Mouse (Mus musculus) intestine, embryonic 14.5 days (tissue): ENCODE data around the gene Dlst. TPM values are rescaled to one million over a fixed set of nuclear protein-coding genes. Genes with fewer than 3 reads are reported as not detected.

Source experiments
- ATAC-seq: fragments of 200-750 bp; cut with Nextera tagmentation; replicated peaks from 2 replicates; pipeline ENCODE4 v1.8.0; 2017; ENCODE audit warnings: low read depth, moderate number of reproducible peaks, moderate TSS enrichment, moderate library complexity; ENCODE audit not compliant: low FRiP score, low TSS enrichment
- DNase-seq: peaks from one replicate; pipeline ENCODE4 v3.0.0-alpha.2; 2018; ENCODE audit warnings: low spot score
- H3K27ac ChIP-seq: fragments of 300-500 bp; sonication (generic); 2 replicates; pipeline ENCODE4 v1.5.1; 2014; ENCODE audit warnings: low read depth, mild to moderate bottlenecking, control low read depth
- H3K27me3 ChIP-seq: fragments of 300-500 bp; sonication (generic); replicated peaks from 2 replicates; pipeline ENCODE4 v1.6.1; 2014; ENCODE audit warnings: low read length, control low read depth; ENCODE audit not compliant: control insufficient read depth, insufficient read depth
- H3K36me3 ChIP-seq: fragments of 300-500 bp; sonication (generic); 2 replicates; pipeline ENCODE4 v1.6.1; 2014; ENCODE audit warnings: low read length, control low read depth; ENCODE audit not compliant: control insufficient read depth, insufficient read depth
- H3K4me1 ChIP-seq: fragments of 300-500 bp; sonication (generic); replicated peaks from 2 replicates; pipeline ENCODE4 v1.6.1; 2014; ENCODE audit warnings: low read length, control low read depth, mixed read lengths; ENCODE audit not compliant: control insufficient read depth, insufficient read depth
- H3K4me2 ChIP-seq: fragments of 300-500 bp; sonication (generic); 2 replicates; pipeline ENCODE4 v1.6.1; 2014; ENCODE audit warnings: low read length
- H3K4me3 ChIP-seq: fragments of 300-500 bp; sonication (generic); 2 replicates; pipeline ENCODE4 v1.5.1; 2014; ENCODE audit warnings: low read depth, low read length, control low read depth, mixed read lengths
- H3K9ac ChIP-seq: fragments of 300-500 bp; sonication (generic); 2 replicates; pipeline ENCODE4 v1.6.1; 2014; ENCODE audit warnings: mild to moderate bottlenecking, low read length
- H3K9me3 ChIP-seq: fragments of 300-500 bp; sonication (generic); 2 replicates; pipeline ENCODE4 v1.6.1; 2016; ENCODE audit warnings: low read length, control low read depth; ENCODE audit not compliant: control insufficient read depth
- WGBS: fragments of 180-500 bp; shearing (Covaris S2); extraction: QIAGEN DNeasy Blood & Tissue Kit; methylation state at CpG from one replicate; pipeline ENCODE4 v1.1.7; 2014; 5-methylcytosine and 5-hydroxymethylcytosine counted together
- polyA plus RNA-seq: library from polyadenylated mRNA; unstranded; fragments of >200 nt; fragmentation: Nextera tagmentation; extraction: Ambion mirVana; gene quantifications from 2 replicates; pipeline ENCODE4 v1.2.1, GENCODE M21; 2014

The Dlst gene
- polyA plus RNA-seq, 1 experiment from 2014 or later = 110 TPM

DNA sequence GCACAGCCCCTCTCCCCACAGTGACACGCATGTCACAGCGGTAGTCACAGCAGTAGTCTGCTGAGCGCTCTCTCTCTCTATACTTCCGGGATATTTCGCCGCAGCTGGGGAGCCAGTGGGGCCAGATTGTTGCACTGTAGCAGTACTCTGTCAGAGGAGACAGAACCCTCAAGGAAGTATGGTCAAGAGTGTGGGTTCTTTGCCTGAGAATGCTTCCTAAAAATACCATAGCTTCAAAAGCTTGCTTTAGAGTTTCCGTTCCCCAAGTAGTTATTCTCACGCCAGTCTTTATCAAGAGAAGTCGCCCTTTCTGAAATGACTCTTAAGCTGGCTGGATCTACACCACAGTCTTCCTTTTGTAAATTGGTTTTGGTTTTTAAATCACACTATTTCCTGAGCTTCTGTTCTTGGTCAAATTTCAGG, 12.5 kb downstream of the Dlst start:
- 98% methylated on average over 9 of the region's 9 CpGs for WGBS
- ATAC-seq (no peak), DNase-seq (no peak)
- Histone ChIP-seq H3K4me3 (no peak overlapping the region), H3K27me3 (no peaks in the 10 kb centered on the region), H3K27ac (no peak overlapping the region), H3K4me2 (no peak overlapping the region), H3K9ac (no peak overlapping the region), H3K36me3 (peaks cover 99% of the 10 kb centered on the region), H3K4me1 (no peaks in the 10 kb centered on the region), H3K9me3 (no peaks in the 10 kb centered on the region)

GRCm38 (mm10) chr12:85123645-85124044, 13.0 kb downstream of the Dlst start:
- WGBS = 94% methylated on average over 11 of the region's 11 CpGs
- DNase-seq (no peak), ATAC-seq (no peak)
- Histone ChIP-seq H3K4me2 (no peak overlapping the region), H3K27me3 (no peaks in the 10 kb centered on the region), H3K36me3 (peaks cover 99% of the 10 kb centered on the region), H3K27ac (no peak overlapping the region), H3K9me3 (no peaks in the 10 kb centered on the region), H3K9ac (no peak overlapping the region), H3K4me3 (no peak overlapping the region), H3K4me1 (no peaks in the 10 kb centered on the region)

DNA sequence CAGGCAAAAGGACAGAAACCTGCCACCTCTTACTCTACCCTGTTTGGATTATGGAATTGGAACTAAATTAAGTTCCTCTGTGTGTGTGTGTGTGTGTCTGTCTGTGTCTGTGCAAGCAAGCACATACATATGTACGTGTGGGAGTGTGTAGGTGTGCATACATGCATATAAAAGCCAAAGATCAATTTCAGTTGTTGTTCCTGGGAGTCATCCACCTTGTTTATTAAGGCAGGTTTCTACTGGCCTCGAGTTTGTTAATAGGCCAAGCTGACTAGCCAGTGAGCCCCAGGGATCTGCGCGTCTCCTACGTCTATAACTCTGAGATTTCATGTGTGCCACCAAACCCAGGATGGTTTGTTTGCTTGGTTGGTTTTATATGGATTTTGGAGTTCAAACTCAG, 14.1 kb downstream of the Dlst start:
- ATAC-seq (no peak), DNase-seq (no peak)
- Histone ChIP-seq H3K27ac (no peak overlapping the region), H3K4me3 (no peak overlapping the region), H3K9me3 (no peaks in the 10 kb centered on the region), H3K4me1 (no peaks in the 10 kb centered on the region), H3K27me3 (no peaks in the 10 kb centered on the region), H3K9ac (no peak overlapping the region), H3K36me3 (peaks cover 97% of the 10 kb centered on the region), H3K4me2 (no peak overlapping the region)
- 97% methylated on average over 5 of the region's 5 CpGs for WGBS

- 88% methylated on average over 8 of the region's 8 CpGs for WGBS
- H3K9me3 ChIP-seq = no peaks in the 10 kb centered on the region
- H3K36me3 ChIP-seq = peaks cover 94% of the 10 kb centered on the region
- no peaks in the 10 kb centered on the region for H3K27me3 ChIP-seq
- H3K9ac ChIP-seq = no peak overlapping the region
- no peaks in the 10 kb centered on the region for H3K4me1 ChIP-seq
- no peak overlapping the region for H3K27ac ChIP-seq
- H3K4me2 ChIP-seq = no peak overlapping the region
- no peak overlapping the region for H3K4me3 ChIP-seq
- no peak for ATAC-seq
- DNase-seq = no peak
Observed at GRCm38 (mm10) chr12:85126986-85127603, 16.5 kb downstream of the Dlst start.

GRCm38 (mm10) chr12:85129426-85129978, 18.9 kb downstream of the Dlst start:
- Histone ChIP-seq H3K9ac (no peak overlapping the region), H3K9me3 (no peaks in the 10 kb centered on the region), H3K4me3 (no peak overlapping the region), H3K4me1 (no peaks in the 10 kb centered on the region), H3K27ac (no peak overlapping the region), H3K4me2 (no peak overlapping the region), H3K27me3 (no peaks in the 10 kb centered on the region), H3K36me3 (peaks cover 94% of the 10 kb centered on the region)
- DNase-seq = no peak
- 93% methylated on average over 9 of the region's 9 CpGs for WGBS
- ATAC-seq = no peak

DNA sequence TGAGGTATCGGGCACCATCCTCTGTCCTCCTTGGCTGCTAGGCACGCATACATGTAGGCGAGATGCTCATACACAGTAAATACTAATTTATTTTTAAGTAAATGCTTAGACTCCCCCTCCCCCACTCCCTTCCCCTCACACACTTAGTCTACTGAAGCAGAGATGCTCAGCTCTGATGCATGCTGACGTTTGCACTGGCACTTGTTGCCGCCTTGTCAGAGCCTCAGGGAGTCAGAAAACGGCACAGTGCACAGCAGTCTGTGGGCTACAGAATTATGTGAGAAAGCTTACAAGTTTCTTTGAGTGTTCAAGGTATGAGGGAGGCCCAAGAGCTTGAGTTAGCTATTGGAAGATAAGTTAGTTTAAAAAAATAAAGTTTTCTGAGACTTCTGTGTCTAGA, 20.7 kb downstream of the Dlst start:
- H3K27ac ChIP-seq = no peak overlapping the region
- DNase-seq = no peak
- H3K4me1 ChIP-seq = no peaks in the 10 kb centered on the region
- H3K36me3 ChIP-seq = peaks cover 91% of the 10 kb centered on the region
- 91% methylated on average over 6 of the region's 6 CpGs for WGBS
- ATAC-seq = no peak
- no peak overlapping the region for H3K9ac ChIP-seq
- H3K4me3 ChIP-seq = no peak overlapping the region
- H3K9me3 ChIP-seq = no peaks in the 10 kb centered on the region
- no peaks in the 10 kb centered on the region for H3K27me3 ChIP-seq
- no peak overlapping the region for H3K4me2 ChIP-seq

DNA sequence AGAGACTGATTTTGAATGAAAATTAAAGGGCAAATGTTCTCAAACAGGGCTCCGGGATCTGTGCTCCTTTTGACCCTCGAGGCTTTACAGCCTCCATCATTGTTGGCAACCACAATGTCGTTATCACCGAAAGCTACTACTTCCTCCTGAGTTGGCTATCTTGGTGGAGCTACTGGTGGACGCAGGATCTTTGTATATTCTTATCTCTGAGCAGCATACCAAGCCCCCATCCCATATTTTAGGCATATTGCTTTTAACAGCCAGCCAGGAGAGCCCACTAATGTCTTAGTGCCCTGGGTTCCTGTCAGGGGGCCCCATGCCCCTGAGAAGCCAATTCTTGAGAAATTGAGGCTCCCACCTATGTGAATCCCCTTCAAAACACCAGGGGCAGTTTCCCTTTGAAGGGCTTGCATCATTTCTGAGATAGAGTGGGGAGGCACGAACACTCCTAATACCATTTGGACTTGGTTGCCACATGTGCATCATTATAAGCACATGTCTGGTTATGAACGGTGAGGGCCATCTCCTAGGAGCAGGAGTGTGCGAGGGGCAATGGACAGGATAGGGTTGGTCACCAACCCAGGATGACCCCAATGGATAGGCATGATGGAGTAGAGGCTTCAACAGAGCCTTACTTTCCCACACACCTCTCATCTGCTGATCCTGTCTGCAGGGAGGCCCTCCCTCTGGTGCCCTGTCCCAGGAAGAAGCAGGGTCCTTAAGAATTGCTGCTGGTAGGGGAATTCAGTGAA, 23.6 kb downstream of the Dlst start:
- Histone ChIP-seq H3K9ac (no peak overlapping the region), H3K36me3 (peaks cover 64% of the 10 kb centered on the region), H3K4me2 (no peak overlapping the region), H3K27ac (no peak overlapping the region), H3K4me3 (no peak overlapping the region), H3K27me3 (no peaks in the 10 kb centered on the region), H3K9me3 (no peaks in the 10 kb centered on the region), H3K4me1 (no peaks in the 10 kb centered on the region)
- DNase-seq (no peak), ATAC-seq (no peak)
- WGBS = 89% methylated on average over 8 of the region's 8 CpGs

DNA sequence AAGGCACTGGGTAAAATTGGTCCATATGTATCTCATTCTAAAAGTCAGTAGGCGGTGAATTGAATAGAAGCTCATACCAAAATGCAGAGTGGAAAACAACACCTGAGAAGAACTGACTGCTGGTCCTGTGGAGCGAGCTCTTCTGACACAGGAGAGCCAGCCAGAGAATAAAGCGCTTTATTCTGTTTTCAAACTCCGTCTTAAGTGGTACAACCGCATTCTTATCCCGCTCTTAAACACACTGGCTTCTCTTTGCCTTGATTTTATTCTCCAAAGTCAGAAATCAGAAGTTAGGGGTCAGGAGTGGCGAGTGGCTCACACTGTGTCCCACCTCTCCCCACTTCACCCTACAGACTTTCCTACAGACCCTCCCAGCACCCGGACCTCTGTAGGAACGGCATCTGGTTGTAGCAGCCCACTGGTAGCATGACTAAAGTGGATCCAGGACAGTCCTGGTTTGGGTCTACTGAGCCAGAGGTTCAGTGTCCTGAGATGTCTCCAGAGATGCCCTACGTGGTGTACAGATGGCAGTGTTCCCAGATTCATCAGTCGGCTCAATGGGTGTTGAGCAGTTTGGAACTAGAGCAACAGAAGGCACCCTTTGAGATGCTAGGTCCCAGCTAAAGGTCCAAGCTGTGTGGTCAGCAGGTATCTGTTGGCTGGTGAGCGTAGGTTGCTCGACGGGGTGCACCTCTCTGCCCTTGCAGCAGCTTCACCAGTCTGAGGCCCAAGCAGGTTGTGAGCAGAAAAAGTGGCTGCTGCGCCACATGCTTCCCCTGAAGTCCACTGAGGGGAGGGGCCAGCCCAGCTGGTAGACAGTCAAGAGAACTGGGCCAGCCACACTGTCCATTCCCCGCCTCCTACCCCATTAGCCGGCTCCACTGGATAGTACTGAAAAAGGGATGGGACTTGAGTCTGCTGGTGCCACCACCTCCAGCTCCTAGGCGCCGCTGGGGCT, 25.2 kb downstream of the Dlst start:
- H3K36me3 ChIP-seq = peaks cover 49% of the 10 kb centered on the region
- H3K4me3 ChIP-seq = no peak overlapping the region
- H3K27ac ChIP-seq = no peak overlapping the region
- no peak for ATAC-seq
- H3K27me3 ChIP-seq = no peaks in the 10 kb centered on the region
- no peaks in the 10 kb centered on the region for H3K4me1 ChIP-seq
- 79% methylated on average over 19 of the region's 19 CpGs for WGBS
- DNase-seq = no peak
- H3K9ac ChIP-seq = no peak overlapping the region
- H3K9me3 ChIP-seq = no peaks in the 10 kb centered on the region
- H3K4me2 ChIP-seq = no peak overlapping the region
